Mouse (Mus musculus): Measurements from ENCODE around the gene Pja2. TPM values are rescaled to one million over a fixed set of nuclear protein-coding genes. Genes with fewer than 3 reads are reported as not detected.

Gene Pja2
- 10 to 100 TPM; 27.7 to 27.9 TPM for total RNA-seq (2023)

DNA sequence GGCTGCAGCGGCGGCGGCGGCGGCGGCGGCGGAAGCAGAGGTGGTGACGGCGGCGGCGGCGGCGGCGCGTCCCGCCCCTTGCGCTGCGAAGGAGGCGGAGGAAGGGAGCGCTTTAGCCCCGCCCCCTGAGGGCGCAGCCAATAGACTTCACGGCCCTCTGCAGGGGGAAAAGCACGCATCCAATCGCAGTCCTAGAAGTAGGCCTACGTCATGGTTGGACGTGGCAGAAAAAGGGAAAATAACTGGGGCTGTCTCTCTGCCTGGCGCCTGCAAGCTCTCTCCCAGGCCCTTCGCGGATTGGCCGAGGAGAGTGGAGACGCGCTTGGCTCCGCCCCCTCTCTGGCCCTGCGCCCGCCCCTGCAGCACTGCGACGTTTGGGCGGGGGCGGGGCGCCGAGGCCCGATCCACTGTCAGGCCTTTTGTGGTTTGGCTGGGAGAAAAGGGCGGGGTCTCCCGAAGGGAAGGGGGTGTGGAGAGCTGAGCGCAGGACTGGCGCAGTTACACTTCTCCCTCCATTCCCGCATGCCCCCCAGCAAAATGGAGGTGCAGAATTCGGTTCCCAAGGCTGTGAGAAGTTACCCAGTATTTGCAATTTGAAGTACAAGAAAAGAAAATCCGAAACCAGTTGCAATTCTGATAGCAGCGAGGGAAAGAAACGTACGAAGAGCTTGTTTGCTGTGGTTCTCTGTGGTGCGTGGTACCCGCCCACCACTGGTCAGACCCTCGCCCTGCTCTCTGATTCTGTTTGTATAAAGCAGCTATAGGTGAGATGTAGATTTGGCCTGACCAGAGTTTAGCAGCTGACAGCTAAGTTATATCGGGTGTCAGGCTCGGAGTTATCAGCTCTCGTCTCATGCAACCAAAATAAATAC lies at the start of gene Pja2:
Pja2 (minus strand) TSS at position 19 of the 872 bp plus-strand sequence.

Data from monocyte, adult 59 days (primary cell).